Mouse (Mus musculus): ENCODE measurements around the gene Ubtd2.

- TF ChIP-seq POLR2A (IDR thresholded peaks at IDR 0.05; ENCODE audit: insufficient read depth, low read length) (no peak), CTCF (IDR thresholded peaks at IDR 0.05; ENCODE audit: low read depth, low read length) (no peak)
Measured at GRCm38 (mm10) chr11:32544497-32544896, 89.3 kb downstream of the Ubtd2 start.

All from ES-Bruce4 (cell line).